Mouse (Mus musculus) megakaryocyte, embryonic 14.5 days (primary cell): ENCODE measurements around the gene Hoxb5.

Experiments used
- FLI1 ChIP-seq: IDR thresholded peaks from 2 replicates; pipeline ENCODE4 v1.6.1; 2012; ENCODE audit warnings: low read length, inconsistent platforms, mixed read lengths
- GATA1 ChIP-seq: IDR thresholded peaks from 3 replicates; pipeline ENCODE4 v1.6.1; 2012; ENCODE audit warnings: mixed read lengths, low read length, inconsistent platforms, borderline replicate concordance

DNA sequence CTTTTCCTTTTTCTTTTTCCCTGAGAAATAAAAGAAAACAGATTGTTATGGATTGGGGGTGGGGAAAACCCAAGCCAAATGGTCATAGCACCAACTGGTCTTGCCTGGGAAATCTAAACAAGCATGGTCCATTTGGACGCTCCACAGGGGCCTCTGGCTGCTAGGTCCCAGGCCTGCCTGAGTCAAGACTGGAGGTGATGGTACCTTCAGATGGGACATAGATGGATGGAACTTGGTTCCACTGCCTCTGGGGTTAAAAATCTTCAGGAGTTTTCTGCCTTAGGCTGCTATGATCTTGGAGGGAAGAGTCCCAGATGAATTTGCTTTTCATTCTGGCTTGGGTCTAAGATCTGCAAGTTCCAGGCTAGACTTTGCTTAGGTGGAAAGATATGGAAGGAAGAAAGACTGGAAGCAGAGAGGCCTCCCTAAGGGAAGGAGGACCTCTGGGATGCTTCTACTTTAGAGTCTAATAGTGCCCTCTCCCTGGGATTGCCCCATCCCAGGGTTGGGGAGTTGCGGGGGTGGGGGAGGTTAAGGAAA is 40.1 kb downstream of the Hoxb5 start:
- TF ChIP-seq GATA1 (no peak), FLI1 (no peak)
